Mouse (Mus musculus): ENCODE data around the gene Dmrta1. TPM values are rescaled to one million over a fixed set of nuclear protein-coding genes. Genes with fewer than 3 reads are reported as not detected.

Gene Dmrta1
- polyA plus RNA-seq, 1 experiment, result not detected

DNA sequence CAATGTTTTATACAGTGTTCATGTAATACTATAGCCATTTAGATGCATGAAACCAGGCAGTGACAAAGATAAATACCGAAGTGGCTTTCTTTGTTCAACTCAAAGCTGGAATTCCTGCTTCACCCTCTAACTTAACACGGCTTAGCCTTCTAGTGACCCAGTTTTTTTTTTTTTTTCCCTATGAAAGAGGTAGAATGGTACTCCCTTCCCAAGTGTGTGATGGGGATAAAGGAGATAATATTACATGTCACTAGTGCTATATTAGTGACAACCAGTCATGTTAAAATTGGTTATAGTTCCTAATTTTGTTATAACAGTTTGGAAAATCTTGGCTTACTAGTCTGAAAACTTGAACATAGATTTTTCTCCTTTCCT lies 27.9 kb upstream of the Dmrta1 start:
- 64% methylated on average over 2 of the region's 2 CpGs for WGBS
- no peaks in the 10 kb centered on the region for H3K36me3 ChIP-seq (ENCODE audit: control insufficient read depth, insufficient read depth, low read length)
- TF ChIP-seq POLR2A (IDR thresholded peaks at IDR 0.05; ENCODE audit: low read depth, low read length) (no peak), CTCF (IDR thresholded peaks at IDR 0.05; ENCODE audit: extremely low read depth, insufficient read length, insufficient replicate concordance, low read depth, low read length) (no peak)

DNA sequence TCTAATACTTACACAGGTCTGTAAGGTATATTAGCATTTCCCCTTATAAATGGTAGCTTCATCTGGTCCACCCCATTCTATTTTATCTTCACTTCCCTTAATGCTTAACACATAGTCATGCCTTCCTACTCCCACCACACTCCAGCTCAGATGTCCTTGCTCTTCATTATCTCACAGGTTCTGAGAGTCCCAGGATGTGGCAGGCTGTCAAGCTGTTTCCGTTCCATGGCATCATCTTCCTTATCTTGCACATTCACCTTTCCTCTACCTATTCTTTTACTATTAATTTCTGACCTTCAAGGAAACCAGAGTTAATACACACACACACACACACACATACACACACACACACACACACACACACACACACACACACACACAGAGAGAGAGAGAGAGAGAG lies 27.5 kb upstream of the Dmrta1 start:
- 84% methylated on average over 1 of the region's 1 CpGs for WGBS
- TF ChIP-seq POLR2A (IDR thresholded peaks at IDR 0.05; ENCODE audit: low read depth, low read length) (no peak), CTCF (IDR thresholded peaks at IDR 0.05; ENCODE audit: extremely low read depth, insufficient read length, insufficient replicate concordance, low read depth, low read length) (no peak)

More for the DNA sequence above, 27.9 kb upstream of the Dmrta1 start:
- H3K4me1 ChIP-seq (ENCODE audit: control insufficient read depth, insufficient read depth, insufficient read length, low read length), result no peaks in the 10 kb centered on the region
- H3K4me3 ChIP-seq (ENCODE audit: low read depth, low read length), result no peak overlapping the region
- H3K27ac ChIP-seq (ENCODE audit: insufficient read depth, low read depth, low read length), result no peak overlapping the region
- no peaks in the 10 kb centered on the region for H3K27me3 ChIP-seq (ENCODE audit: control insufficient read depth, insufficient read depth, low read length)

DNA sequence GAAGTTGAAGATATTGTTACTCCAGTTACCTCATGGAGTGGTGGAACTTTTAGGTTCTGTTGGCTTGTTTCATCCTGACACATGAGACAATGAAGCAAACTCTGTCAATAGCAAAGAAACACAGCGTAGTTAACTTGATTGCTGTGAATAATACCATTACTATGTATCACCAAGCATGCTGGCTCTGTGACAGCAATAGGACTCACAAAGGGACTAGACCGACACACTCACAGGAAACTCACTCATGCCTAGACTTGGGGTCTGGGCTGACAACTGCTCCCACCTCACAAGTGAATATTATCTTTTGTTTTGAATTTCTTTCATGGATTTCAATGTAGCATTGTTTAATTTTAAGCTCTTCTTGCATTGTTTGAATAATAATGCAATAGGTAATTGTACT lies 15.8 kb upstream of the Dmrta1 start:
- Histone ChIP-seq H3K4me1 (ENCODE audit: control insufficient read depth, insufficient read depth, insufficient read length, low read length) (no peaks in the 10 kb centered on the region), H3K36me3 (ENCODE audit: control insufficient read depth, insufficient read depth, low read length) (no peaks in the 10 kb centered on the region), H3K27ac (ENCODE audit: insufficient read depth, low read depth, low read length) (no peak overlapping the region), H3K27me3 (ENCODE audit: control insufficient read depth, insufficient read depth, low read length) (no peaks in the 10 kb centered on the region), H3K4me3 (ENCODE audit: low read depth, low read length) (no peak overlapping the region)
- TF ChIP-seq POLR2A (IDR thresholded peaks at IDR 0.05; ENCODE audit: low read depth, low read length), result no peak
- TF ChIP-seq CTCF (IDR thresholded peaks at IDR 0.05; ENCODE audit: extremely low read depth, insufficient read length, insufficient replicate concordance, low read depth, low read length), result no peak
- 81% methylated on average over 2 of the region's 2 CpGs for WGBS

More for the DNA sequence above, 27.5 kb upstream of the Dmrta1 start:
- H3K4me3 ChIP-seq (ENCODE audit: low read depth, low read length), result no peak overlapping the region
- no peak overlapping the region for H3K27ac ChIP-seq (ENCODE audit: insufficient read depth, low read depth, low read length)
- no peaks in the 10 kb centered on the region for H3K27me3 ChIP-seq (ENCODE audit: control insufficient read depth, insufficient read depth, low read length)
- H3K4me1 ChIP-seq (ENCODE audit: control insufficient read depth, insufficient read depth, insufficient read length, low read length), result no peaks in the 10 kb centered on the region
- H3K36me3 ChIP-seq (ENCODE audit: control insufficient read depth, insufficient read depth, low read length), result no peaks in the 10 kb centered on the region

GRCm38 (mm10) chr4:89674711-89675110 lies 4.5 kb upstream of the Dmrta1 start:
- H3K27ac ChIP-seq (ENCODE audit: insufficient read depth, low read depth, low read length), result no peak overlapping the region
- no peak overlapping the region for H3K4me3 ChIP-seq (ENCODE audit: low read depth, low read length)
- 76% methylated on average over 3 of the region's 3 CpGs for WGBS
- H3K4me1 ChIP-seq (ENCODE audit: control insufficient read depth, insufficient read depth, insufficient read length, low read length), result no peaks in the 10 kb centered on the region
- no peak for TF ChIP-seq POLR2A (IDR thresholded peaks at IDR 0.05; ENCODE audit: low read depth, low read length)
- no peak for TF ChIP-seq CTCF (IDR thresholded peaks at IDR 0.05; ENCODE audit: extremely low read depth, insufficient read length, insufficient replicate concordance, low read depth, low read length)
- no peaks in the 10 kb centered on the region for H3K27me3 ChIP-seq (ENCODE audit: control insufficient read depth, insufficient read depth, low read length)
- no peaks in the 10 kb centered on the region for H3K36me3 ChIP-seq (ENCODE audit: control insufficient read depth, insufficient read depth, low read length)

DNA sequence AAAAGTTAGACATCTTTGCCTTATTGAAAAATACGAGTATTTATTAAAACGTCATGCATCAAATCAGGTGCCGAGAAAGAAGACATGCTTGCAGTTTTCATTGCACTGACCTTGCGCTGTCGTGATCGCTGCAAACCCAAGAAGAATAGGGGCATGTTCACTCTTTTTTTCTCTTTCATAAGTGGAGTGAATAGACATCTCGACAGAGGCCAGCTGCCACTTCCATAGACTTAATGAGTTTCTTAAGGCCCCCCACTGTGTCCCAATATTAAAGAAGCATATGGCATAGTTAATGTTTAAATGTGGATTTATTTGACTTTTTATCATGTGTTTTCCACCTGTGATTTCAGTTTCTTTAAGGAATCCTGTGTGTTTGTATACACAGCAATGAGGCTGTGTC lies 1.3 kb upstream of the Dmrta1 start:
- no peaks in the 10 kb centered on the region for H3K4me1 ChIP-seq (ENCODE audit: control insufficient read depth, insufficient read depth, insufficient read length, low read length)
- H3K27ac ChIP-seq (ENCODE audit: insufficient read depth, low read depth, low read length), result no peak overlapping the region
- WGBS, result 85% methylated on average over 7 of the region's 7 CpGs
- no peaks in the 10 kb centered on the region for H3K27me3 ChIP-seq (ENCODE audit: control insufficient read depth, insufficient read depth, low read length)
- H3K4me3 ChIP-seq (ENCODE audit: low read depth, low read length), result no peak overlapping the region
- H3K36me3 ChIP-seq (ENCODE audit: control insufficient read depth, insufficient read depth, low read length), result no peaks in the 10 kb centered on the region
- TF ChIP-seq POLR2A (IDR thresholded peaks at IDR 0.05; ENCODE audit: low read depth, low read length) (no peak), CTCF (IDR thresholded peaks at IDR 0.05; ENCODE audit: extremely low read depth, insufficient read length, insufficient replicate concordance, low read depth, low read length) (no peak)

- Histone ChIP-seq H3K27ac (ENCODE audit: insufficient read depth, low read depth, low read length) (no peak overlapping the region), H3K36me3 (ENCODE audit: control insufficient read depth, insufficient read depth, low read length) (no peaks in the 10 kb centered on the region), H3K27me3 (ENCODE audit: control insufficient read depth, insufficient read depth, low read length) (no peaks in the 10 kb centered on the region), H3K4me3 (ENCODE audit: low read depth, low read length) (no peak overlapping the region), H3K4me1 (ENCODE audit: control insufficient read depth, insufficient read depth, insufficient read length, low read length) (no peaks in the 10 kb centered on the region)
- no peak for TF ChIP-seq POLR2A (IDR thresholded peaks at IDR 0.05; ENCODE audit: low read depth, low read length)
- TF ChIP-seq CTCF (IDR thresholded peaks at IDR 0.05; ENCODE audit: extremely low read depth, insufficient read length, insufficient replicate concordance, low read depth, low read length), result no peak
- 75% methylated on average over 5 of the region's 5 CpGs for WGBS
Measured at GRCm38 (mm10) chr4:89678713-89679112, 523 bp upstream of the Dmrta1 start.

GRCm38 (mm10) chr4:89687961-89688803 lies 8.9 kb downstream of the Dmrta1 start:
- Histone ChIP-seq H3K36me3 (ENCODE audit: control insufficient read depth, insufficient read depth, low read length) (no peaks in the 10 kb centered on the region), H3K4me1 (ENCODE audit: control insufficient read depth, insufficient read depth, insufficient read length, low read length) (no peaks in the 10 kb centered on the region), H3K27me3 (ENCODE audit: control insufficient read depth, insufficient read depth, low read length) (peaks cover 17% of the 10 kb centered on the region), H3K4me3 (ENCODE audit: low read depth, low read length) (peak overlapping the region; percentile 3; the same call in 1 of the 2 replicates), H3K27ac (ENCODE audit: insufficient read depth, low read depth, low read length) (no peak overlapping the region)
- 3% methylated on average over 78 of the region's 78 CpGs for WGBS
- no peak for TF ChIP-seq POLR2A (IDR thresholded peaks at IDR 0.05; ENCODE audit: low read depth, low read length)
- no peak for TF ChIP-seq CTCF (IDR thresholded peaks at IDR 0.05; ENCODE audit: extremely low read depth, insufficient read length, insufficient replicate concordance, low read depth, low read length)
